Mouse (Mus musculus) spleen, adult 12 weeks (tissue): ENCODE measurements around the gene Mapk13.
A peak's percentile ranks its signal among the peaks of the same experiment; 100 is the strongest.
"Not testable (repeated sequence)": the region's sequence is repeated elsewhere in the genome, so short reads cannot be mapped to it uniquely, and the experiment has no call there.

Experiments
- DNase-seq: peaks from one replicate; pipeline ENCODE4 v3.0.0; 2022; ENCODE audit warnings: low spot score

The Mapk13 gene

DNA sequence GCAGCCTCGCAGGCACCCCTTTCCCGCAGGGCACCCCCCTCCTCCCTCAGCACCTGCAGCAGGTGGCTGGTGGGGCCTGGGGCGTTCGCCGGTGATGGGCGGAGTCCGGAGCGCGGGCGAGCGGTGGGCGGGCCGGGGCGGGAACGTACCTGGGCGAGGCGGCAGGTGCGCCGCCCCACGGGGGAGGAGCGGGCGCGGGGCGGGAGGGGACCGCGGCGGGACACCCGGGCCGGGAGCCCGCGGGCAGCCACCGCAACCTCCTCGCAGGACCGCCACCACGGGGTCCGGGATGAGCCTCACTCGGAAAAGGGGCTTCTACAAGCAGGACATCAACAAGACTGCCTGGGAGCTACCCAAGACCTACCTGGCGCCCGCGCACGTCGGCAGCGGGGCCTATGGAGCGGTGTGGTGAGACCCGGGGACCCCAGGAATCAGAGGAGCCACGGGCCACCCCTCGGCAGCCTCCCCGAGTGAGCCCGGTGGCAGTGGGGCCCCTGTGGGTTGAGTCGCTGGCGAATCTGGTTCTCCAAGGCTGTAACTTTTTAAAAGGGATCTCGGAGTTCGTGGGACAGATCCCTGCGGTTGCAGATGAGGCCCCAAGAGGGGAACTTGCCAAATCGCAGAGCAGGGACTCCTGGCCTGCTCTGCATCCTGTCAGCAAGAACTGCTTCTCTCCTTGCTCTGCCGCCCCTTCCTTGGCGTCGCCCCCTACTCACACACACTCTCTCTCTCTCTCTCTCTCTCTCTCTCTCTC is at the start of gene Mapk13:
Mapk13 (plus strand) TSS at position 177 of the 754 bp plus-strand sequence.
- DNase-seq, result no peak

DNA sequence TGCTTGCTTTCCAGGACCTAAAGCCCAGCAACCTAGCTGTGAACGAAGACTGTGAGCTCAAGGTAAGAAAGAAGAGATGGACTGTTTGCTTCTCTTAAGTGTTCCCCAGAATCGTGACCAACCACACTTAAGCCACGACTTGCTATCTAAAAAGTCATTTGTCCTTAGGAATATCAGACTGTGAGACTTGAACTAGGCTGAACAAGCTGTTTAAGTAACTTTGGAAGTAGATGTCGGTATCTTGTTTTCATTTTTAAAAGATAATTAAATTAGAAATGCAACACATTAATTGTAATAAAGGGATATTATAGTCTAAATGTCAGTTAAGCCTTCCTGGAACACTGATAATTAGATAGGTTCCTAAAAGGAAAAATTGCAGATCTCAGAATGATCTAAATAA is 43.3 kb upstream of the Mapk13 start, which contains the start of gene AC170998.1:
AC170998.1 (plus strand) TSS at position 301 of the 400 bp plus-strand sequence.
- no peak for DNase-seq

DNA sequence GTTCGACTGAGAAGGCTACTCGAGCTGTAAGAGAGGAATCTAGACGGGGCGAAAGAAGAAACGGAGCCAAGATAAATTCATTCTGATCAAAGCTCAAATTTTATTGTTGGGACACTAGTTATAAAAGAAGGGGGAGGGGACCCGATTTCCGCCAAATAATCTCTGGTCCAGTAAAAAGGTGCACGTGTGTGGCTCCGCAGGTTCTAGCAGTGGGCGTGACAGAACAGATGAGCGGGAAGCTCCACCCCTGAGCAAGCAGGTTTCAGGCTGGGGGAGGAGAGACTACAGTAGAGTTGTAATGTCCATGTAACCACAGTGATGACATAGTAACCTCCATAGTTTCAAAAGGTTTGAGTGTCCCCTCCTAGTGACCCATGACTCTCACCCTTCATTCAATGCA is 41.6 kb upstream of the Mapk13 start:
- not testable (repeated sequence) for DNase-seq

DNA sequence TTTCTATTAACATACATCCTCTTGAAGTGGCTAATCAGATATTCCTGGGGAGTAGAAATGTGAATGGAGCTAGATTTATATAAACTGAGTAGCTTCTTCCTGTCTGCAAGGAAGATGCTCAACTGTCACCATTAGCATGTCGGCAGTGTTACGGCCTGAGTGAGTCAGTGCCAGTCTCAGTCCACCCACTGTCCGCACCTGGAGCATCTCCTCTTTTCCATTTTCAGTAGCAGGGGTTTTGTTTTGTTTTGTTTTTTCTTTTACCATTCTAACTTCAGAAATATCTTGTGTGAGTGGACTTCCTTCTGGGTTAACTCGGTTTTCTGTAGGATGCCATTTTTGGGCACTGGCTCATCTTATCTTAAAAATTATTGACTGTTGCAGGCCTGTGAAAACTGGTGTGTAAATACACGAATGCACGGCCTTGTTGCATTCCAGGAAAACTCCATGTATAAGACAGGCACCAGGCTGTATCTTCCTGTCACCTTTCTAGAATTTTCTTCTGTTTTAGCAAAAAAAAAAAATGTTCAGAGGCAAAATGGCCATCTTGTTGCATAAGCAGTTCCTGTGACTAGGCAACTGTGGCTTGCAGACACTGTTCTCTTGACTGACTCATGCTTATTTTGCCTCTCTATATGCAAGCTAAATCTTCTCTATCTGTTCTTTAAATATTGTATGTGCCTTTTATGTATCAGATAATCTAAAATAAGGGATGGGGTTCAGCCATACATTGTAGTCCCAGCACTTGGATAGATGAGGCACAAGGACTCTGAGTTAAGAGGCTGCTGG is 33.6 kb upstream of the Mapk13 start:
- DNase-seq, result no peak

DNA sequence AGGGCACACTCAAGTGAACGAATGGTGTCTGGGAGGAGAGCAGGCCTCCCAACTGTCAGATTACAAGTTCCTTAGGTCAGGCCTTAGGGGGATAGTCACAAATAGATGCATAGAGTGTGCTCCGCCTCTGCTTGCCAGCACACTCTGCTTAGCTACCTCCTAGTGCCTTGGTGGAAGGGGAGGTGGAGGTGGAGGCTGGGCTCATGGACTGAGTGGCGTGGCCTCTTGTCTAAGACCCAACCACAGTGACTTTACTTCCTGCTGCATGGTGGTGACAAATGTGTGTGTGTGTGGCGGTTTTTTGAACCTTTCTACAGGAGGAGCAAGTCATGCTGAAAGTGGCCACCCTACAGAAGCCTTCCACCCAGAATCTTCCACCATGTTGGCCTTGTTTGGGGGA is 32.6 kb upstream of the Mapk13 start:
- no peak for DNase-seq

DNA sequence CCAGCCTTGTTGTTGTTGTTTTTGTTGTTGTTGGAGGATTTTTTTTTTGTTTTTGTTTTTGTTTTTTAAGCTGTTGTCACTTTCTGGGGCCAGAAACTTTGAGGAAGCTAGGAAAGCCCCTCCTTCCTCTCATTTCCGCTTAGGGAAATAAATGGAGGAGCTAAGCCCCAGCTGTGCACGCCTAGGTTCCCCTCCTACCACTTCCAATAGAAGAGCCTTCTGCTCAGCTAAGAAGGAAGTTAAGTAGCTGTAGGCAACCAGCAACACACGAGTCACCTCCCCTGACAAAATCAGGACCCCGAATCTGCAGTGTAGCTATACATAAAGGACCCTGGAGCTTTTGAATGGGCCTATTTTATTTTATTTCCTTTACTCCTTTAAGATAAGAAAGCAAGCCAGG is 31.1 kb upstream of the Mapk13 start:
- no peak for DNase-seq

DNA sequence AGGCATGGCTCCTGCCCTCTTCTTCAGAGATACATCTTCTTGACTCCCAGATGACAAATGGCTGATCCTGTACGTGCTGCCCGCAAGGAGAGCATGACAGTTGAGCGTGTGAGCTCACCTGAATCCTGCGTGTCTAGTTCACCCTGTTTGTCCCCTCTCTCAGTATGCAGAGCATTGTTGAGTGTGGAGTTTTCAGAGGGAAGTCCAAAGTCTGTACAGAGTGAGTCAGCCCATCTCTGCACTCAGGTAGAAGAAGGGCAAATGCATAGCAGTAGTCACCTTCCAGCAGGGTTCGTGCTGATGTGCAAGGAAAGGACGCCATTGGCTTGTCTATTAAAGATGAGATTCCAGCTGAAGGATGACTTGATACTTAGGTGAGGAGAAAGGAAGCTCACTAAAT is 29.9 kb upstream of the Mapk13 start:
- no peak for DNase-seq

DNA sequence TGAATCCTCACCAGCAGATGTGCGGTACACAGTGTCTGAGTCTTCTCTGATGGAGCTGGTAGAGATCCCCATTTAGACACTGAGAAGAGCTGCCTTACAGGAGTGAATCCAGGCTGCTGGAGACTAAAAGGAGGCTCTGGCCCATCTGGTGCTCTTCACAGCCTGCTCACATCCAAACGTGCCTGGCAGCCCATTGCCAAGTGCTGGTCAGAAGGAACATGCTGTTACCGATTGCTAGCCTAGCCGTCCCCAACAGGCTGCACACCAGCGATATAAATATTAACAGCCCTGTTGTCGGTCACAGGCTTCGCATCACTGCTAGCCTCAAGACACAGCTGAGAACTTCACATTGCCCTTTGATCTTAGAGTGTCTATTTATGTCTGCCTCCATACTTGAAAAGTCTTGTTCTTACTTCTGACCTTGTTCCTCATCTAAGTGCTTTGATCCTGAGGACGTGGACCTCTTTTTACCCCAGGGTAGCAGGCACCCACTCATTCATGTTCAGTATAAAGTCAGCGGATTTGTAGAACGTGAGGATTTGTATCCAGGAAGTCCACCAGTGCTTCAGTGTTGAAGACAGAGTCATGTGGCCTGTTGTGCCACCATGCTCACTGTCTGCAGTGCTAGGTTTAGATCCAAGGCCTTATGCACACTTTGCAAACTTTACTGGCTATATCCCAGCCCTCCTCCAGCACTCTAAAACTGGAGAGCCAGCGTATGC is 25.8 kb upstream of the Mapk13 start:
- no peak for DNase-seq

DNA sequence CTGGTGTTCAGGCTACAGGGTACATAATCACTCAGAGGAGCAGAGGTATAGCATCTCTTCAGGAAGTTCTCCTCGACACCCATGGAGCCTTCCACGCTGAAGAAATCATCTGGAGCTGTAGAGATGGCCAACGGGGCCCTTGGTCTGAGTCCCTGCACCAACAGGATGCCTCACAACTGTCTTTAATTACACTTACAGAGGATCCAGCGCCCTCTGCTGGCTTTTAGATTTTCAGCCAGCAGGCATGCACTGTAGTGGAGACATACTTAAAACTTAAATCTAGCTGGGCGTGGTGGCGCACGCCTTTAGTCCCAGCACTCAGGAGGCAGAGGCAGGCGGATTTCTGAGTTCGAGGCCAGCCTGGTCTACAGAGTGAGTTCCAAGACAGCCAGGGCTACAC is 25.2 kb upstream of the Mapk13 start:
- DNase-seq, result peak; percentile 30

DNA sequence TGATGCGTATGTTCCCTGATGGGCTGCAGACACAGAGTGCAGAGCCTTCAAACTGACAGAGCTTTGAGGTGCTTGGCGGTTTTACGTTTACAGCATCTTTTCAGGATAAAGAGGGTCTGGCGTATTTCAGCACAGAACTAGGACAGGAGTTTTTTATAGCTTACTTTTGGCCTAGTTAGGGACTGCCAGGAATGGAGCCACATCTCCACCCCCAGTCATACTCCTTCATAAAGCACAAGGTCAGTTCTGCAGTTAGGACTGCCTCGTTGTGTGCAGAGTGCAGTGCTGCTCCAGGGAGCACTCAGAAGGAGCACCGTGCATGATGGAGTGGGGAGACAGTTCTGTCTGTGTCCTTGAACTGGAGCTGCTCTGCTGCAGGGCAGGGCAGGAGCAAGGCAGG is 23.3 kb upstream of the Mapk13 start:
- no peak for DNase-seq

DNA sequence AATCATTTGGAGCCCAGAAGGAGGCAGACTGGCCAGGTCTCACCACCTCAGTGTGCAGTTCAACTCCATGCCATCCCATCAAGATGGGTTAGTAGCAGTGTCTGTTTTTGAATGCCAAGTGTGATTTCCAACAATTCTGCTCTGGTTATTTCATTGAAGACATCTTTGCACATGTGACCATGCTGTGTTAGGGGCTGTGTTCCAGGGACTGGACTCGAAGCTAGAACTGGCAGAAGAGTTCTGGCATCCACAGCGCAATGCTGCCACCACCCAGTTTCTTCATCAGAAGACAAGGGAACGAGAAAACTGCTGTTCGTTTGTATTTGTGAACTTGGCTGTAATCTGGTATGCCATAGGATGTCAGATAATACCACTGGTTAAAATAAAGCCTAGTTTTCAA is 21.1 kb upstream of the Mapk13 start:
- DNase-seq, result no peak

DNA sequence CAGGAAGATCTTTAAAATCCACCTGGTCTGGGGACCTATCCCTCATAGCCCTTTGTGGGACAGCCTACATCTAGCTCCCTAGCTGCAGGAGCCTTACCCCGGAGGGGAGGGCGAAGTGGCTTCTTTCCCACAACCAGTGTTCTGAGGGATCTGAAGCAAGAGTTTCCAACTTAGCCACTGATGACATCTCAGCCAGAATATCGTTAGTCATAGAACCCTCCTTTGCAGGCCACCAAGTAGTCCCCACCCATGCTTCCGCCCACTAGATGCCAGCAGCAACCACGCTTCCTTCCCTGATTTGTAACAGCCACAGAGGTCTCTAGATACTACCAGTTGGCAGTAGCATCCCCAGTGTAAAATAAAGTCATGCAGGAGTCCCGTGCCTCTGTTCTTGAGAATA is 18.5 kb upstream of the Mapk13 start:
- DNase-seq, result no peak

DNA sequence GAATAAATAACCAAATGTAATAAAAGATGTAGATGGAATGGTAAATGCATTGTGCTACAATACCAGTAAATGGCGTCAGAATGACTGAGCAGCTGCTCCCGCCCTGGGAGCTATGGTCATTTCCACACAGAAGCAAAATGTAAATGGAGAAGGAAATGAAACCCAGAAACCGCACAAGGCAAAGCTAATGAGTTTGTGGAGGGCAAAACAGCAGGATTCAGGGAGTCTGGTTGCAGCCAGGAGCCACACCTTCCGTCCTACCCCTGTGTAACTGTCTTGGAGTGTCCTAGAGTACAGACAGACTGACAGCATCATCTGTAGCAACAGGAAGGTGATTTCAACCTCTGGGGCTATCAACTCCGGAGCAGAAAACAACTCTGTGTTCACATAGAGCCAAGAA is 12.7 kb upstream of the Mapk13 start:
- no peak for DNase-seq

DNA sequence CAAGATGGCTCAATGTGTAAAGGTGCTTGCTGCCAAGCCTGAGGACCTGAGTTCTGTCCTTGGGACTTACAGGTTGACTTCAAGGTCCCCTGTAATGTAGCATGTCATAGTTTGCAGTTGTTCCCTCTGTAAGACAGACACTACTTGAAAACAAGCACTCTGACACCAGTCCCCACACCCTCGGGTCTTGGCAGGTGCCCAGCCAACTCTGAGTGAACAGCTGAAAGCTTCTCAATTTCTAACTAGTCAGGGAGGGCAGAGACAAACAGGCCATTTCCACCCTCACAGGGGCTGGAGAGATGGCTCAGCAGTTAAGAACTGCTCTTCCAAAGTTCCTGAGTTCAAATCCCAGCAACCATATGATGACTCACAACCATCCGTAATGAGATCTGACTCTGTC is 11.6 kb upstream of the Mapk13 start:
- DNase-seq, result no peak

DNA sequence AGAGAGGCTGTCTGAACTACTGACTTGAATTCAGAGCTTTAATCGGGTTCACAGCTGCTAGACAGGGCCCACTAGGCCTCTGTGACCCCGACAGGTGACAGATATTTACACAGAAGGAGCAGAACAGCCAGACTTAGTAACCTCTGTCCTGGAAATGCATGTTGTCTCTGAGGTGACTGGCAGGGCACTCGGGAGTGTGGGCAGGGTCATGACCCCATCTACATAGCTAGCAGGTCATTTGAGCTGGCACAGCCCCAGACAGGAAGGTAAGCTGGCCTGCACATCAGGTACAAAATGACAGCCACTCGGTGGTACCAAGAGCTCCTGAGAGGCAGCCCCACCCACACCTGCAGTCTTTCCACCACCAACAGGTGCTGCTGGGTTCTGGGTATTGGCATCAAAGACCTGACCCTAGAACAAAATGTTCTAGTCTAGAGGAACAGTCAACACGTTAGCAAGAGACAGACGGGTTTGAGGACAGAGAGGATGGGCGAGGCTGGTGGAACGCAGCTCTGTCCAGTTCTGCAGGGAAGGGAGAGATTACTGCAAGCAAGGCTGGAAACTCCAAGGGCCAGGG is 8.3 kb upstream of the Mapk13 start:
- no peak for DNase-seq

DNA sequence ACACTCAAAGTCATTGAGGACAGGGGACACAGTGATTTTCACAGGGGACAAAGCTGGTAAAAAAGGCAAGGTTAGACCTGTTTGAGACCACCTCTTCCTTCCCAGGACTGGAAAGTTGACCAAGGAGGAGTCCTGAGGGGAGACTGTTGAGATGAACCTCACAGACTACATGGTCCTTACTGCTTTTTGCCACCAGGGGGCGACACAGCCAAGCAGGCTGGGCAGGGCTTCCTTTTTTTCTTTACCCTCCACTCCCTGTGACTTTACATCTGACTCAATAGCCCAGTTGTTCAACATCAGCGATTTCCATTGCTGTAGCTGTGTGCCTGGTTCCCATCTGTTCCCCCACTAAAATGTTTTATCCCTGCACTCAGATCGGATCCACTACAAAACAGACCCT is 7.2 kb upstream of the Mapk13 start:
- peak; percentile 60 for DNase-seq

DNA sequence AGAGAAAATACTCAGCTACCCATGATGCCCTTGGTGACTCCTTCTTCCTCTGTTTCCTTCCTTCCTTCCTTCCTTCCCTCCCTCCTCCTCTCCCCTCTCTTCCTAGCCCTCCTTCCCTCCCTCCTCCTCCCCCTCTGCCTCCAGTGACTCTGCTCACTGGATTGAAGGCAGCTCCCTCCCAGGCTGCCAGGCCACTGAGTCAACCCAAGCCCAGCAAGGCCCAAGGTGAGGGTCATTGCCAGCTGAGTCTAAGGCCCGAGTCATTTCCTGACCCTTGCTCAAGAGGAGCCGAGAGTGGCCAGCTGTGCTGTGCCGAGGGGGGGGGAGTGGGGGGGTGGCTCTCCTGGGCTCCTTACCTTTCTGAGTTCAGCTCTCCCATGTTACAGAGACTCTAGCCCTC is 2.9 kb upstream of the Mapk13 start:
- no peak for DNase-seq

DNA sequence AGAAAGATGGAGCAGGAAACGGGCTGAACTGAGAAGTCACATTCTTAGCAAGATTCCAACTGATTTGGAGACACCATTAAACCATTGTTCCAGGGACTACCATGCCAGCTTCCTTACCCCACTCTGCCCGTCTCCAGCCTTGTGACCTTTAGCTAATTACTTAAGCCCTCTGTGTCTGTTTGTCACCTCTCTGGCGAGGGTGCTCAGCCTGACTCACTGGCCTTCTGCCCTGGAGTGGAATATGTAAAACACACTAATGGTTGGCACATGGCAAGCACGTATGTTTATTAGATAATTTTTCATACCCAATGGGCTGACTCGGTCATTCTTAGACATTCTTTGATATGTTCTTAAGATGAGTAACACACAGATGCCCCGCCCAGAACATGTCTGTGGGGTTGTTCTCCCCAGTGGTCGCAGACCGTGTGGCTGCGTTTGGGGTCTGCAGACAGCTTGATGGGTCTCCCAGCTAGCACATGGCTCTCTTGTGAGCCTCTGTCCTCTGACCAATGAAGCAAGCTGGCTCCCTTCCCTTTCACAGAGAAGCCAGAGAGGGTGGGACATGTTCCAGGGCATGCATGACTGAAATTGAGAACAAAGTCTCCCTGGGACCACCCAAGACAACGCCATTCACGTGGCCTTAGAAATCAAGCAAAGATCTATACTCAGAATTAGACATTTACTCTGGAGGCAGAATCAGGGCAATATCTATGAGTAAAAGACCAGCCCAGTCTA is 2.1 kb upstream of the Mapk13 start:
- DNase-seq, result no peak

DNA sequence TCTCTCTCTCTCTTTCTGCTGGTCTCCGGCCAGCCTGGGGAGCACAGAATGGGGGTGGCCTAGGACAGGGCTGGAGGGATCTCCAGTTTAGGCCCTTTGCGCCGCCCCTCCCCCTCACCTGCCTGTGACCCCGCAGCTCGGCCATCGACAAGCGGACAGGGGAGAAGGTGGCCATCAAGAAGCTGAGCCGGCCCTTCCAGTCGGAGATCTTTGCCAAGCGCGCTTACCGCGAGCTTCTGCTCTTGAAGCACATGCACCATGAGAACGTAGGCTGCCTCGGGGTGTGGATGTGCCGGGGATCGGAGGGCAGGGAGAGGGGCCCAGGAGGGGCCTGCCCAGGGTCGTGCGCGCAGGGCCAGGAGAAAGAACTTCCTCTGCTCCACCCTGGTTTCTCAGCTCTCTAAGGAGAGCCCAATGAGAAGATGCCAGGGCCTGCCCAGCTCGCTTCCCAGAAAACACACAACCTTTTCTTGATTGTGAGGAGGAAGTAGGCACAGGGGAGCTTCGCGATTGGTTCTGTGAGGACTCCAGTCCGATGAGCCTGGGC is 851 bp downstream of the Mapk13 start:
- DNase-seq, result no peak

DNA sequence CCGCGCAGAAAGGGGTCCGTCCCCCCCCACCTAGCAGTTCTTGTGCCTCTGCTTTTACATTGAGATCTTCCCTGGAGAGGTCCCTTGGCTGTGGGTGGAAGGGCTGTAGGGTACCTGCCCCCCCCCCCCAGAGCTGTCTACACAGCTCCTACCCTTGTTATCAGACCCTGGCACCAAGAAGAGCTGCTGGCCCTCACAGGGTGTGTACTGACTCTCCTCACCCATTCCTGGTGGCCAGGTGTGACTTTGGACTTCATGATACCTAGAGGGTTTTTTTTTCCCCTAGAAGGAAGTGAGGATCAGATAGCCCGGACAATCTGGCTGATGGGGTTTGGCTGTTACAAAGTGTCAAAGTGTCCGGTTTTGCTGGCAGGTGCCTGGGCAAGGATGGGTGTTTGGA is 2.2 kb downstream of the Mapk13 start:
- no peak for DNase-seq

DNA sequence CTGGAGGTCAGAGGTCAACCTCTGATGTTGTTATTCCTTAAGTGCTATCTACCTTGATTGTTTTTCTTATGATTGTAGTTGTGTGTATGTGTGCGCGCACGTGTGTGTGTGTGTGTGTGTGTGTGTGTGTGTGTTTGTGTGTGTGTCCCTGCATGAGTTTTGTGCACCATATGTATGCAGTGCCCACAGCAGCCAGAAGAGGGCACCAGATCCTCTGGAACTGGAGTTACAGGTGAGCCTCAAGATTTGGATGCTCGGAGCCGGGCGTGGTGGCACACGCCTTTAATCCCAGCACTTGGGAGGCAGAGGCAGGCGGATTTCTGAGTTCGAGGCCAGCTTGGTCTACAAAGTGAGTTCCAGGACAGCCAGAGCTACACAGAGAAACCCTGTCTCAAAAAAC is 5.2 kb downstream of the Mapk13 start:
- DNase-seq, result not testable (repeated sequence)

DNA sequence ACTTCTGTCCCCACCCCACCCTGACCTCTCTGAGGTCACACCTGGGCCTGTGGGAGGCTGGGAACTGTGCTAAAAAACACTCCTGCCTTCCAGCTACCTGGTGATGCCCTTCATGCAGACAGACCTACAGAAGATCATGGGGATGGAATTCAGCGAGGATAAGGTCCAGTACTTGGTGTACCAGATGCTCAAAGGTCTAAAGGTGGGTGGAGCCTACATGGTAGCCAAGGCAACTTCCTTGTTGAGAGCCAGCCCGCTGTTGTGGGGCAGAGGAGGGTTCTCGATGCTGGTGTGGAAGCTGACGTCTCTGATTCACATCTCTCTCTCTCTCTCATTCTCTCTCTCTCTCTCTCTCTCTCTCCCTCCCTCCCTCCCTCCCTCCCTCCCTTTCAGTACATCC is 6.1 kb downstream of the Mapk13 start:
- DNase-seq, result no peak
